Mouse (Mus musculus) frontal cortex, adult (tissue): ENCODE results near the gene Prkab2.

ENCODE experiments used
- ATAC-seq: cut with Nextera tagmentation; 2 replicates; pipeline ENCODE4 v1.9.2; 2017; ENCODE audit warnings: mild to moderate bottlenecking, moderate library complexity, mixed read lengths; ENCODE audit not compliant: low TSS enrichment

Prkab2 gene

GRCm38 (mm10) chr3:97657655-97658411 is at the start of gene Prkab2:
TSS of gene Prkab2 (plus strand) at chr3:97658193.
- ATAC-seq: peak; percentile 82

GRCm38 (mm10) chr3:97609201-97609844 is 48.7 kb upstream of the Prkab2 start:
- ATAC-seq: no peak

- peak; percentile 99 for ATAC-seq
Observed at GRCm38 (mm10) chr3:97609845-97610410, 48.1 kb upstream of the Prkab2 start, which contains the start of gene Chd1l. TSS of gene Chd1l (minus strand) at chr3:97610203.

GRCm38 (mm10) chr3:97611021-97611420 is 47.0 kb upstream of the Prkab2 start:
- no peak for ATAC-seq

- no peak for ATAC-seq
Observed at GRCm38 (mm10) chr3:97615154-97615553, 42.8 kb upstream of the Prkab2 start.

- ATAC-seq: no peak
Observed at GRCm38 (mm10) chr3:97615933-97616332, 42.1 kb upstream of the Prkab2 start.

GRCm38 (mm10) chr3:97617091-97617825 is 40.7 kb upstream of the Prkab2 start:
- no peak for ATAC-seq

DNA sequence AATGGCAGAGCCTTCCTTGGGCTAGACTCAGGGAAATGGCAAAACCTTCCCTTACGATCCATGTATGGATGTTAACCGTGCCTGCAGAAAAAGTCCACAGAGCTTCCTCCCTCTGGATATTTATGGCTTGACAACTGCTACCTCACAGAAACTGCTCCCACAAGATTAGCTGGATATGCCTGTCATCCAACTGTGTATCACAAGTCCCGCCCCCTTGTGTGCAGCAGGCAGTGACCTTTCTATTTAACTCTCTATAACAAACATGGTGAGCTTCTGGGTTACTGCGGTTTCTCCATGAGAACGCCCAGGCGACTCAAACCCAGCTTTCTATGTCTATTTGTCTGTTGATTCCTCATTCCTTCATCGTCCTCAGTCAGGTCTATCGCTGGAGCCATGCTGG is 40.1 kb upstream of the Prkab2 start:
- ATAC-seq: no peak

- no peak for ATAC-seq
Observed at GRCm38 (mm10) chr3:97620657-97621056, 37.3 kb upstream of the Prkab2 start.

DNA sequence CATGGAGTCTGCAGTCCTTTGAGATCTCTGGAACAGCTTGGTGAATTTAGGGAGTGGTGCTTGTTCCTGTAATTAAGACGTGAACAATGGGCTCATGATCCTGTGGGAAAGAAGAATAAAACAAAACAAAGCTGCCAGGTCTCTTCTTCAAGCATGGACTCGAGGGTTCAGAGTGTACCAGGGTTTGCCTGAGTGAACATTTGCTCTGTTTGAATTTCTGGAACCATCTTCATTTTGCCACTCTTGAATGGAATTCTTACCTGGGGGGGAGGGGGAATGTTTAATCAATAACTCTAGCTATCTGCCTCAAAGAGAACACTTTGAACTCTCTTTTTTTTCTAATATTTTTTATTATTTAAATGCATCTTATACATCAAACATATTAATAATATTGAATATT is 33.4 kb upstream of the Prkab2 start:
- no peak for ATAC-seq

DNA sequence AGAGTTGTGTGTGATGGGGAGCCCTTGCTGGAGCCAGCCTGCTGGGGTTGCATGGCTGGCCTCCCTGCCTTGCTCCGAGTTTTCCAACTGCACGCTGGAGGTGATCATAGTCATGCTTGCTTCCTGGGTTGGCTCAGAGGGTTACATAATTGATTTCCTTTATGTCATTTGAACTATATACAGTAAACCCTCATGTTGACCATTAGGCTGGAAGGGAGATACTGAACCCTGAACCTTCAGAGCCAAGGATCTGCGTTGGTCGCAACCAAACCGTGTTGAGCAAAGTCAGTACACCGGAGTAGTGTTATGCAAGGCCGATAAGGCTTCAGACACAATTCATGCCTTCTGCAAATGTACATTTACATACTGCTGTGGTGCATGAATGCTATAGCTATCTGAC is 30.1 kb upstream of the Prkab2 start:
- no peak for ATAC-seq

DNA sequence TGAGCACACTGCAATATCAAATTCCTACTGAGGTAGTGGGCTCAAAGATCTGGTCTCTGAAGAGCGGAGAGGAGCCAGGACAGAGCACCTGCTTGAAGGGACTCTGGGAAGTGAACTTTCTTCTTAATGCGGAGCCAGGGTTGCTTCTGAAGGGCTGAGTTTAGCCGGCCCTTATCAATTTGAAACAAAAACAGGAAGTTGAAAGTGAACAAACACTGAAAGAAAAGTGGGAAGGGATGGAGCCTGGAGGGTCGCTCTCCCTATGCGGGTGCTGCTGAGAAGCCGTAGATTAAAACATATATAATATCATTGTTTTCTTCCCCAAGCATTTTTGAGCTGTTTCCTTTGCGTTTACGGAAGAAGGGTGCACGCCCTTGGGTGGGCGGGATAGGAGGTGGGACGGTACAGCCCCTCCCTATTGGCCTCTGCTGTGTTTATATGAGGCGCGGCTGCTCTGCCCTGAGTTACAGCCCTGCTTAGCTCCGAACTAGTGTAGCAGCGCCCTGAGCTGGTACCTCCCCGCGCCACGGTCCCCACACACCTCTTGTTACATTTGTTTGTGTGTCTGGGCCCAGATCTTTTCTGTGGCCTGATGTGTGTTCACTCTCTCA is 29.5 kb upstream of the Prkab2 start, which contains the start of gene Fmo5:
TSS of gene Fmo5 (plus strand) at position 414 of the 611 bp plus-strand sequence.
- ATAC-seq: no peak

DNA sequence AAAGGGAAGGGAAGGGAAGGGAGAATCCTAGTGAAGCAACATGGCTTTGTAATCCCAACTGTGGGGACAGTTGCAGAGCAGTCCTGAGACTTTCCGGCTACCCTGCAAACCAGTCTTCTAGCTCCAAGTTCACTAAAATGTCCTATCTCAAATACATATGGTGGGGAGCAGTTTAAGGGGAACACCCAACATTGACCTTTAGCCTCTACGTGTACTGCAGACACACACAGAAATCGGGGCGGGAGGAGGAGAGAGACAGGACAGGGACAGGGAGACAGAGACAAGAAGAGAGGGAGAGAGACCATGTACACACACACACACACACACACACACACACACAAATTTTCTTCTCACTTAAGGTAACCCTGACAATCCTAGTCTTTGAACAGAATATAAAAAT is 28.1 kb upstream of the Prkab2 start:
- ATAC-seq: no peak

DNA sequence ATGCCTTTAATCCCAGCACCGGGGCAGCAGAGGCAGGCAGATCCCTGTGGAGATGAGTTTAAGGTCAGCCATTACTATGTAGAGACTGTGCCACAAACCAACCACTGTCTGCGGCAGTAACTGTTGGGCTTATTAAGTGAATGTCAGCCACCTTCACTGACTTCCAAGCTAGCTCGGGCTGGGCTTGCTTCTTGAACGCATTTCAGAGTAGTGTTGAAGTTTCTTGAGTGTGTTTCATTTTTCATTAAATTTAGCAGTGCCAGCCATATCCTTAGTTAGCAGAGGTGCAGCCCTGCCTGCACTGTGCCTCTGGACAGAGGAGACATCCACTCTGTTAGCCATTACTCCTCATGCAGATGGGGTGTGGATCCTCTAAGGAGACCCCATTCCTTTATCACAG is 27.2 kb upstream of the Prkab2 start:
- no peak for ATAC-seq

GRCm38 (mm10) chr3:97631258-97631860 is 26.6 kb upstream of the Prkab2 start:
- ATAC-seq: no peak

GRCm38 (mm10) chr3:97633456-97633855 is 24.5 kb upstream of the Prkab2 start:
- no peak for ATAC-seq

- peak; percentile 55; the same call in 1 of the 2 replicates for ATAC-seq
Observed at GRCm38 (mm10) chr3:97634288-97634761, 23.7 kb upstream of the Prkab2 start.

DNA sequence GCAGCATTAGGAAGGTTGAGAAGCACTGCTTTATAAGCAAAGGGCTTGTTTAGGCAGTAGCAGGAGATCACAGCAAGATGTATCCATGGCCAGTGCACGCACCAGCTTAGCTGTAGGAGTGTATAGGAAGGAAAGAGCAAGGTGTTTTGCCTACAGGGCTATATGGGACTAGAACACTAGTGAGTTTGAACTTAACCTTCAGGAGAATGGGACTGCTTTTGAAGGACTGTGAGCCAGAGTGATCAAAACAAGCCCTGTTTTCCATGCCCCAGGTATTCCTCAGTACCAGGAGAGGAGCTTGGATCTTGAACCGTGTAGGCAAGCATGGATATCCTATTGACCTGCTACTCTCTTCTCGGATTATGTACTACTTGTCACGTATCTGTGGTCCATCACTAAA is 16.6 kb upstream of the Prkab2 start:
- ATAC-seq: no peak

- no peak for ATAC-seq
Observed at GRCm38 (mm10) chr3:97642001-97642400, 16.0 kb upstream of the Prkab2 start.

- no peak for ATAC-seq
Observed at GRCm38 (mm10) chr3:97648518-97648917, 9.5 kb upstream of the Prkab2 start.

- no peak for ATAC-seq
Observed at GRCm38 (mm10) chr3:97649022-97649421, 9.0 kb upstream of the Prkab2 start.
